Mouse (Mus musculus) CD8-positive naive resting alpha-beta T cell, adult 2 months (primary cell): Measurements from ENCODE around the gene Spns3.

ENCODE experiments used
- DNase-seq, 2 experiments: peaks; one replicate each; pipeline ENCODE4 v3.0.0; 2022; ENCODE audit warnings: low read depth in 2 of 2, low spot score in 2 of 2

Gene Spns3

DNA sequence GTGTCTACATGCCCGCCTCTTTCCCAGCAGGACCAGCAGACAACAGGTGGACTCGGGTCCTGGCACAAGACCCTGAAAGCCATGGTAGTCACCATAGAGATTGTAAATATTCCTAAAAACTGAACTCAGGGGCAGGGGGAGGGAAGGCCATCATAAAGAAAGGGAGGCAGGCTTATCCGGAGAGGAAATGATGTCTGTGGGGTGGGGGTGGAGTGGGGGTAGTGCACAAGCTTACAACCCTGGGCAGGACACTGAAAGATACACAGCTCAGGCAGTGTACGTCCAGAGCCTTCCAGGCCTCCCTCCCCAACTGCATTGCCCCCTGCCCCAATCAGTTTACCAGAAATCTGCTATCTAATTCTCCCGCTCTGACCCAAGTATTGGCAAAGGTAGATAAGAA is 63.1 kb downstream of the Spns3 start:
- no peak for DNase-seq

DNA sequence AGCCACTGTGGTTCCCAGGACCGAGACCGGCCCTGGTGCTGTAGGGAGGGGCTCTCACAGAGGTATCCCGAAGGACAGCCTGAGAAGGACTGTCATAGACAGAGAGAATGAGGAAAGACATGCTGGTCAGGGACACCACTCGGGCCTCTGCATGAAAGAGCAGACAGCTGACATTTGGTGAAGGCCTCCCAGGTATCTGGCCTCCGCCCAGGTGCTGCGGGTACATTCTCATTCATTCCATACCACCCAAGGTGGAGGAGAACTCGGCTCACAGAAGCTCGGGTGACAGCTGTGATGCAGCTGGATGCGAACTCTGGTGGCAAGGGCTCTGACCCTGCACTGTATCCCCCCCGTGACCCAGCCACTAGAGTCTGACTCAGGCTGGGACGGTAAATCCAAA is 64.3 kb downstream of the Spns3 start:
- no peak for DNase-seq

GRCm38 (mm10) chr11:72485157-72485556 is 65.1 kb downstream of the Spns3 start:
- no peak for DNase-seq

DNA sequence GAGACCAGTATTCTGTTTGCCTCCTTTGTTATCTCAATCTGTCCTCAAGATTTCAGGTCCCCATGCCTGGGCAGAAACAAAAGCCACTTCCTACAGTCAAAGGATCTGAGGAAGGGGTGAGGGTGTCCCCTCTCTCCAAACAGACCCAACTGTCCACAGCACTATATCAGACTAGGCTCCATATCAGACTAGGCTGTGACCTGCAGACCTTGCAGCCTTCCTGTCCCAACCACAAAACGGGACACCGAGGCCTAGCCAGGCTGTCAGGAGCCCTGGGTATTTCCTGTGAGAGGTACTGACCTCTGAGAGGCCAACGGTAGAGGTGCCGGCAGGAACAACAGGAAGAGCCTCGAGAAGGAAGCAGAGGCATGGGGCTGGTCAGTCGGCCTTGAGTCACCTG is 65.8 kb downstream of the Spns3 start:
- no peak for DNase-seq

DNA sequence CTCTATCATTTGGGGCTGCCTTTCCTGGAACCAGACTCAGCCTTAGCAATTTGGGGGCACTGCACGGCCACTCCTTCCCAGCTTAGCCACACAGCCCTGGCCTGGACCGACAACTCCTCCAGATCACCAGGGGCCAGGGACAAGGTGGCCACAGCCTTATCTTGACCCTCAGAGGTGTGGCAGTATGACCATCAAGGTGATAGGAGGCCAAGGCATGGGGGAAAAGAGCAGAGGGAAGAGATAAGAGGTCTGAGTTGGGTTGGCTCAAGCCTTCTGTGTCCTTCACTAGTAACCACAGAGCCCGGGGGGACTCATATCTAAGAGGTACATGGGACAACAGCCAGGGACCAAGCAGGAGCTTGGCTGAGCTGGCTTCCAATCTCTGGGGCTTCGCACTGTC is 68.4 kb downstream of the Spns3 start:
- no peak for DNase-seq

DNA sequence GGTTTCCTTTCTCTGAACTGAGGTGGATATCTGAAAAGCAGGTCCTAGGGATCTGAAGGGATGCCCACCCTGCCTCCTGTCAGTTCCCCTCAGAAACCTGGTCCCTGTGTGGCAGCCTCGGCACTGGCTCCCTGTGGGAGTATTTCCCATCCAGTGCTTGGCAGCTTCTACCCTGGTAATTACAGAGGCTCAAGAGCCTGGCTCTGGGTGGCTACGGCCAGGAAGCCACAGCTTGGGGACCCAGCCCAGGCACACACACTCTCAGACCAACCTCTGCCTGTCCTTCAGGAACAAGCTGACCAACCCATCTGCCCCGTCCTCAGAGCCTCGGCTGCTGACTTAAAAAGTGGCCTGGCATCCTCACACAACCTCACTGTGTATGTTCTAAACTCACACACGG is 69.0 kb downstream of the Spns3 start:
- DNase-seq, result no peak

GRCm38 (mm10) chr11:72479499-72479898 is 70.8 kb downstream of the Spns3 start:
- DNase-seq, result no peak

DNA sequence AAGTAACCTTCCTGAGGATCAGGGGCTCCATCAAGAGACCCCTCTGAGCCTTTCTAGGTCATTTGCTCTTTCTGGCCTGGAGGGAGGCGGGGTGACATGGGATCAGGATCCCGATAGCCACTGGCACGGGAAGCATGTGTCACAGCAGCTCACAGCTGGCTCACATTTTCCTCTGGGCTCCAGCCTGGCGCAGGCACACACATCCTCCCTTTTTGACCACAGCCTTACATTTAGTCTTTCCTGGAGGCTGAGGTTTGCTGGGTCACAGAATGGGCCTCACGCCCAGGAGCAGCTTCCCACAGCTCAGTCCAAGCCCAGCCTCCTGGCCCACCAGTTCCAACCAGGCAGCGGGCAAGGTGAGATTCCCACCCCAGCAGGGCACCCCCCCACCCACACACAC is 72.1 kb downstream of the Spns3 start:
- DNase-seq, result no peak

- no peak for DNase-seq
Observed at GRCm38 (mm10) chr11:72477653-72478052, 72.7 kb downstream of the Spns3 start.

- DNase-seq, result no peak
Observed at GRCm38 (mm10) chr11:72477182-72477581, 73.1 kb downstream of the Spns3 start.

- DNase-seq, result no peak
Observed at GRCm38 (mm10) chr11:72476074-72476625, 74.2 kb downstream of the Spns3 start.

- no peak for DNase-seq
Observed at GRCm38 (mm10) chr11:72475408-72475807, 74.9 kb downstream of the Spns3 start.

GRCm38 (mm10) chr11:72474926-72475325 is 75.4 kb downstream of the Spns3 start:
- DNase-seq, result no peak

GRCm38 (mm10) chr11:72473540-72473939 is 76.8 kb downstream of the Spns3 start:
- no peak for DNase-seq

DNA sequence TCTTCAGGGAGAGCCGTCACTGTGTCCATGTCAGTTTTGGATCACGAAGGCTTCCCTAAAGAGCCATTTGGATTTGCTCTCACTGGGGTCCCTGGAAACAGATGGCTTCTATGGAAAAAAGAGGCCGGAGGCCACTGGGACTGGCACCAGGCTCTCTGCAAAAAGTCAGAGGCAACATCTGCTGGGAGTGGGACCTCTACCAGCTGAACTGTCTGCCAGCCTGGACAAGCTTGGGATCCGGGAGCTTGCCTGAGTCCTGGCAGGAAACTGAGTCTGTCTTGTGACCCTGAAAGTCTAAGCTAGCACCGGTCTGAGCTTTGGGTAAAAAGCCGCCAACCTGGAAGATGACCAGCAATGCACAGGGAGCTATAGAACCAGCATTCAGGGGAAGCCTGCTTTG is 78.9 kb downstream of the Spns3 start:
- DNase-seq, result no peak

DNA sequence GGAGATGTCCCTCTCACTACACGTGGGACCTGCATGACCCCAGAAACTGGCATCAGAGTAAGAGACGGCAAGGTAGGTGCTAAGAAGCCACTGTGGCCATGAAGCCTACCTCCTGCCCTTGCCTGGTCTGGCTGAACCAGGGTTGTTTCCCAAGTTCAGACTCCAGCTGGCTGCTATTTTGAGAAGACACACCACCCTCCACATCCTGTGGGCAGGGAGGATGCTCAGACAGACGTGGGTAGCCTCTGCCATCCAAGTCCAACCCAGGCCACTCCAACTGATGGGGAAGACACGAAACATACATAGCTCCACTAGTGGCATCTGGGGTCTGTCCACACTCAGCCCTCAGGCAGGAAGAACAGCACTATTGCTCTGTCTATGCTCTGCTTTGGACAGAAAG is 80.3 kb downstream of the Spns3 start:
- DNase-seq, result no peak

GRCm38 (mm10) chr11:72469217-72469616 is 81.1 kb downstream of the Spns3 start:
- no peak for DNase-seq

DNA sequence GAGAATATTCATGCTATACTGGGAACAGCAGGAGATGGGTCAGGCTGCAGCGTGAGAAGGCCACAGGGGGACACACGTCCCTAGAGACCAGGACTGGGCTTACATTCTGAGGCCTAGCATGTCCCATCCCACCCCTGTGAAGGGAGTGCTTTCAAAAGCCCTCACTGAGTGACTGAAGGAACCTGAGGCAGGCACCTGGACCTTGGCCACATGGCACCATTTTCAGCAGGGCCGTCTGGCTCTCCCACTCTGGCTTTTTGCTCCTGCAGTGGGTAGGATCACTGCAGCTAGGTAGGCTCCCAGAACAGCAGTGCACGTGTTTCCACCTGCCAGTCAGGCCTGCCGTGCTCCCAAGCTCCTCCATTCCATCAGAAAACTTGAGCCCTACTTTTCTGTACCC is 81.8 kb downstream of the Spns3 start:
- DNase-seq, result no peak

GRCm38 (mm10) chr11:72466694-72467507 is 83.4 kb downstream of the Spns3 start:
- no peak for DNase-seq

- no peak for DNase-seq
Observed at GRCm38 (mm10) chr11:72465978-72466693, 84.2 kb downstream of the Spns3 start.

DNA sequence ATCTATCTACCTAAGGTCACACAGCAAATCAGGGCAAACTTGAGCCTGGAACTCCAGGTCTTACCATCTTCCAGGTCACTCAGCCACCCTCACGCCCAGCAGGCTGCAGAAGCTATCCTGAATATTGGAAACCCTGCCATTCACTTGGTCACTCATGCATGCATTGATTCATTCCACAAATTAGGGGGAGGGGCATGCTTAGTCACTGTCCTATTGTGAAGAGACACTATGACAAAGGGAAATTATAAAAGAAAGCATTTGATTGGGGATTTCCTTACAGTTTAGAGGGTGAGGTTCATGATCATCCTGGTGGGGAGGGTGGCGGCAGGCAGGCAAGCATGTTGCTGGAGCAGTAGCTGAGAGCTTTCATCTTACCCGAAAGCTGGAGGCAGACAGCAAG is 85.5 kb downstream of the Spns3 start:
- DNase-seq, result no peak

DNA sequence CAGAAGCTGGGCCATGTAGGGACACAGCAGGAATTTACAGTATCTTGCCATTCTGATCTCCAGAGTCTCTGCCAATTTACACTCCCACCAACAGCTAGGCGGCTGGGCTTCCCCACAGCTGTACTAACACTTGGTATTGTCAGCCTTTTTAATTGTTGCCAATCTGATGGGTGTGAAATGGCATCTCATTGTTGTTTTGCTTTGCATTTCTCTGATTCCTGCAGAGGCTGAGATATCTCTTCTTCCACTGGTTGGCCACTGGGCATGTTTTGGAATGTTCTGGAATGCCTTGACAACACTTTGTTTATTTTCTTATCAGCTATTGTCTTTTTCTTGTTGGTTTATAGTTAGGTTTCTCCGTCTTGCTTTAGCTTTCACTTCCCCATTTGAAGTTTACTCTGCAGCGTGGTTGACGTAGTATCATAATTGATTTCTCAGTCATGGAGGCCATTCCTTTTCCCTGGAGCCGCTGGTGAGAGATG is 88.8 kb downstream of the Spns3 start:
- no peak for DNase-seq
